Mouse (Mus musculus): ENCODE results near the gene Bmp4.

- no peak for TF ChIP-seq EP300 (IDR thresholded peaks at IDR 0.05; ENCODE audit: low read depth)
- TF ChIP-seq CTCF (IDR thresholded peaks at IDR 0.05; ENCODE audit: low read depth): no peak
Observed at GRCm38 (mm10) chr14:46439461-46440048, 49.1 kb upstream of the Bmp4 start.

Measured in heart, postnatal 0 days (tissue).